Mouse (Mus musculus): ENCODE measurements around the gene Ddc. TPM values are rescaled to one million over a fixed set of nuclear protein-coding genes. Genes with fewer than 3 reads are reported as not detected.
A peak's percentile ranks its signal among the peaks of the same experiment; 100 is the strongest.

Gene Ddc
- polyA plus RNA-seq, 1 experiment from 2014 or later: 114 TPM

DNA sequence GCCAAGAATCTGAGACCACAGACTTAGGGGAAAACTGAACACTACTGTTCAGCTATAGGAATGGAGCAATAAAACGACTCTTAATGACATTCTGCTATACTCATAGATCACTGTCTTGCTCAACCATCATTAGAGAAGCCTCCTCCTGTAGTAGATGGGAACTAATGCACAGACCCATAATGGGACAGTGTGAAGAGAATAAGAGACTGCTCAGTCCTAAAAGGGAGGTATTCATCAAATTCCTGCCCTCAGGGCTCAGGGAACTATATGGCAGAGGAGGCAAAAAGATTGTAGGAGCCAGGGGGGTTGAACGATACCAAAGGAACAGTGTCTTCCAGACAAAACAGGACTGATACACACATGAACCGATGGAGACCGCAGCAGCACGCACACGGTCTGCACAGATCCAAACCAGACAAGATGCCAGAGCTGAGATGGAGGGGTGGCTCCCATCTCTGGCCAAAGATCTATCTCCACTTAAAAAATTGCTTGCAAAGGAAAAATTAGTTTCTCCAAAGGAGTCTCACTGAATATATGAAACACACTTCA is 45.9 kb downstream of the Ddc start:
- no peak for ATAC-seq (ENCODE audit: insufficient number of reproducible peaks, insufficient read depth, low FRiP score, low read depth)
- H3K9me3 ChIP-seq (ENCODE audit: control insufficient read depth, low read length): peaks cover 4% of the 10 kb centered on the region; the same call in 1 of the 2 replicates
- H3K36me3 ChIP-seq (ENCODE audit: control insufficient read depth, insufficient read depth, low read length): no peaks in the 10 kb centered on the region
- 87% methylated on average over 6 of the region's 6 CpGs for WGBS
- H3K27ac ChIP-seq (replicated peaks in 1 of 2; ENCODE audit: control insufficient read depth in 1 of 2, insufficient read depth in 1 of 2, low read depth in 2 of 2, low read length in 2 of 2): 0 out of 4 replicates have a peak overlapping the region, but pooled peaks of 1 of the 2 experiments have one; percentile 7
- H3K4me1 ChIP-seq (ENCODE audit: control insufficient read depth in 2 of 2, insufficient read depth in 2 of 2, low read length in 2 of 2): peaks cover 18 to 22% of the 10 kb centered on the region in 2 experiments
- no peak overlapping the region for H3K4me3 ChIP-seq (ENCODE audit: control insufficient read depth in 1 of 2, insufficient read depth in 1 of 2, low read depth in 1 of 2, low read length in 2 of 2)
- no peak overlapping the region for H3K4me2 ChIP-seq (ENCODE audit: low read length)
- H3K9ac ChIP-seq (ENCODE audit: low read length): no peak overlapping the region
- H3K27me3 ChIP-seq (ENCODE audit: control insufficient read depth, insufficient read depth, low read length): no peaks in the 10 kb centered on the region

DNA sequence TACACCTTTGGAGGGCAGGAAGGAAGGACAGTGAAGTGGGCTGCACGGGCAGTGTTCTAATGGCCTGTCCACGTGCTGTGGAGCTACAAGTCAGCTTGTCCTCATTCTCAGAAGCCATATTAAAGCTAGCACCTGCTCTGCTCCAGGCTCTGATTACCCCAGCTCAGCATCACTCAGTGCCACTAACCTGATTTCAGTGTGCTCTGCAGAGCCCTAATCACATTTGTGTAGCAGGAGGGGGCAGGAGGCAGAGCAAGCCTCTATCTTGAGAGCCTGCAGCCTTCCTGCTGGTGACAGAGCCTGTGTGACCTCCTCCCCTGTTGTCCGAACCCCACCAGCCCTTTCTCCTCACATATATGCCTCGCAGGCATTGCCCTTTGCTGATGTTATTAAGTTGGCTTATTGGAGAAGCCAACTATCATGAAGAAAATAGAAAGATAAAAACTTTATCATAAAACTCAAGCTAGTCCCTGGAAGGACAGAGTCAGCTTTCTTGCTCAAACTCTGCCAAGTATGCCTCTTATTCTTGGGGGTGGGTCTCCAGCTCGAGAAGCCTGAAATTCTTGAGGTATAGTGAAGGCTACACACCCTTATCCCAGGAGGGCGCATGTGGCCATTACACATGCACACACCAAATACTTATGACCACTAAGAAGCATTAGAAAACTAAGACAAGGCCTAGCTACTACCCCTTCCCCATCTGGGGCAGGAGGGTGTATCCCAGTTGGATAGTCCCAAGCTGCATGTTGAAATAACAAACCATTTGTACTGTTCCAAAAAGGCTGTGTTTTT is 47.3 kb downstream of the Ddc start:
- H3K9me3 ChIP-seq (ENCODE audit: control insufficient read depth, low read length): no peaks in the 10 kb centered on the region
- peak overlapping the region; percentile 58 to 75 for H3K27ac ChIP-seq (replicated peaks in 1 of 2; ENCODE audit: control insufficient read depth in 1 of 2, insufficient read depth in 1 of 2, low read depth in 2 of 2, low read length in 2 of 2)
- peaks cover 15 to 22% of the 10 kb centered on the region in 2 experiments for H3K4me1 ChIP-seq (ENCODE audit: control insufficient read depth in 2 of 2, insufficient read depth in 2 of 2, low read length in 2 of 2)
- no peak overlapping the region for H3K9ac ChIP-seq (ENCODE audit: low read length)
- no peak overlapping the region for H3K4me2 ChIP-seq (ENCODE audit: low read length)
- 0 out of 2 replicates have a peak, but pooled peaks have one; percentile 52 for ATAC-seq (ENCODE audit: insufficient number of reproducible peaks, insufficient read depth, low FRiP score, low read depth)
- no peaks in the 10 kb centered on the region for H3K36me3 ChIP-seq (ENCODE audit: control insufficient read depth, insufficient read depth, low read length)
- no peak overlapping the region for H3K4me3 ChIP-seq (ENCODE audit: control insufficient read depth in 1 of 2, insufficient read depth in 1 of 2, low read depth in 1 of 2, low read length in 2 of 2)
- 33% methylated on average over 6 of the region's 6 CpGs for WGBS
- no peaks in the 10 kb centered on the region for H3K27me3 ChIP-seq (ENCODE audit: control insufficient read depth, insufficient read depth, low read length)

GRCm38 (mm10) chr11:11849513-11850311 is 48.2 kb downstream of the Ddc start:
- no peak overlapping the region for H3K4me3 ChIP-seq (ENCODE audit: control insufficient read depth in 1 of 2, insufficient read depth in 1 of 2, low read depth in 1 of 2, low read length in 2 of 2)
- no peak for ATAC-seq (ENCODE audit: insufficient number of reproducible peaks, insufficient read depth, low FRiP score, low read depth)

DNA sequence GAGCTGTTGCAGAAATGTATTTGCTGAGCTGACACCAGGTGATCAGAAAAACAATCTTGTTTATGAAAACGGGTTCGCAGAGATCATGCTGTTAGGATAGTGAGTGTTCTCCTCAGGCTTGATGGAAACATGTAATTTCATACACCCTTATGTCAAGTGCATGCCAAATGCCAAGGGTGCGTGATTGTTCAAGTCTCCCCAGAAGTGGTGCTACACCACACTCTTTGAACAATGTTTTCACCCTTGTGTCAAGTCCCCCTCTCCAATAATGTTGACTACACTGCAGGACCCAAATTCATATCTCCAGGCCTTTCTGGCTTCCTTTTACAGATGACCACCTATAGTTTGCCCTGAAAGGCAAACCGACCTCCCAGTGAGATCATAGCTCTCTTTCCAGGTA is 49.5 kb downstream of the Ddc start:
- Histone ChIP-seq H3K9me3 (ENCODE audit: control insufficient read depth, low read length) (no peaks in the 10 kb centered on the region), H3K27ac (replicated peaks in 1 of 2; ENCODE audit: control insufficient read depth in 1 of 2, insufficient read depth in 1 of 2, low read depth in 2 of 2, low read length in 2 of 2) (no peak overlapping the region), H3K36me3 (ENCODE audit: control insufficient read depth, insufficient read depth, low read length) (no peaks in the 10 kb centered on the region), H3K4me2 (ENCODE audit: low read length) (no peak overlapping the region), H3K27me3 (ENCODE audit: control insufficient read depth, insufficient read depth, low read length) (no peaks in the 10 kb centered on the region), H3K4me1 (ENCODE audit: control insufficient read depth in 2 of 2, insufficient read depth in 2 of 2, low read length in 2 of 2) (peaks cover 17 to 28% of the 10 kb centered on the region in 2 experiments), H3K4me3 (ENCODE audit: control insufficient read depth in 1 of 2, insufficient read depth in 1 of 2, low read depth in 1 of 2, low read length in 2 of 2) (no peak overlapping the region), H3K9ac (ENCODE audit: low read length) (no peak overlapping the region)
- 90% methylated on average over 4 of the region's 4 CpGs for WGBS
- no peak for ATAC-seq (ENCODE audit: insufficient number of reproducible peaks, insufficient read depth, low FRiP score, low read depth)

More at GRCm38 (mm10) chr11:11849513-11850311, 48.2 kb downstream of the Ddc start:
- Histone ChIP-seq H3K27ac (replicated peaks in 1 of 2; ENCODE audit: control insufficient read depth in 1 of 2, insufficient read depth in 1 of 2, low read depth in 2 of 2, low read length in 2 of 2) (peak overlapping the region; percentile 58 to 75), H3K9ac (ENCODE audit: low read length) (no peak overlapping the region), H3K9me3 (ENCODE audit: control insufficient read depth, low read length) (no peaks in the 10 kb centered on the region), H3K27me3 (ENCODE audit: control insufficient read depth, insufficient read depth, low read length) (no peaks in the 10 kb centered on the region), H3K36me3 (ENCODE audit: control insufficient read depth, insufficient read depth, low read length) (no peaks in the 10 kb centered on the region), H3K4me2 (ENCODE audit: low read length) (no peak overlapping the region), H3K4me1 (ENCODE audit: control insufficient read depth in 2 of 2, insufficient read depth in 2 of 2, low read length in 2 of 2) (peaks cover 15 to 22% of the 10 kb centered on the region in 2 experiments)
- WGBS: 57% methylated on average over 13 of the region's 13 CpGs

GRCm38 (mm10) chr11:11845044-11845443 is 52.9 kb downstream of the Ddc start:
- H3K27me3 ChIP-seq (ENCODE audit: control insufficient read depth, insufficient read depth, low read length): no peaks in the 10 kb centered on the region
- H3K4me3 ChIP-seq (ENCODE audit: control insufficient read depth in 1 of 2, insufficient read depth in 1 of 2, low read depth in 1 of 2, low read length in 2 of 2): no peak overlapping the region
- 71% methylated on average over 8 of the region's 8 CpGs for WGBS
- no peaks in the 10 kb centered on the region for H3K9me3 ChIP-seq (ENCODE audit: control insufficient read depth, low read length)
- no peak overlapping the region for H3K4me2 ChIP-seq (ENCODE audit: low read length)
- no peaks in the 10 kb centered on the region for H3K36me3 ChIP-seq (ENCODE audit: control insufficient read depth, insufficient read depth, low read length)
- H3K9ac ChIP-seq (ENCODE audit: low read length): peak overlapping the region; percentile 21; the same call in 1 of the 2 replicates
- no peak for ATAC-seq (ENCODE audit: insufficient number of reproducible peaks, insufficient read depth, low FRiP score, low read depth)
- peaks cover 9 to 41% of the 10 kb centered on the region in 2 experiments for H3K4me1 ChIP-seq (ENCODE audit: control insufficient read depth in 2 of 2, insufficient read depth in 2 of 2, low read length in 2 of 2)
- H3K27ac ChIP-seq (replicated peaks in 1 of 2; ENCODE audit: control insufficient read depth in 1 of 2, insufficient read depth in 1 of 2, low read depth in 2 of 2, low read length in 2 of 2): peak overlapping the region; percentile 65 to 76

DNA sequence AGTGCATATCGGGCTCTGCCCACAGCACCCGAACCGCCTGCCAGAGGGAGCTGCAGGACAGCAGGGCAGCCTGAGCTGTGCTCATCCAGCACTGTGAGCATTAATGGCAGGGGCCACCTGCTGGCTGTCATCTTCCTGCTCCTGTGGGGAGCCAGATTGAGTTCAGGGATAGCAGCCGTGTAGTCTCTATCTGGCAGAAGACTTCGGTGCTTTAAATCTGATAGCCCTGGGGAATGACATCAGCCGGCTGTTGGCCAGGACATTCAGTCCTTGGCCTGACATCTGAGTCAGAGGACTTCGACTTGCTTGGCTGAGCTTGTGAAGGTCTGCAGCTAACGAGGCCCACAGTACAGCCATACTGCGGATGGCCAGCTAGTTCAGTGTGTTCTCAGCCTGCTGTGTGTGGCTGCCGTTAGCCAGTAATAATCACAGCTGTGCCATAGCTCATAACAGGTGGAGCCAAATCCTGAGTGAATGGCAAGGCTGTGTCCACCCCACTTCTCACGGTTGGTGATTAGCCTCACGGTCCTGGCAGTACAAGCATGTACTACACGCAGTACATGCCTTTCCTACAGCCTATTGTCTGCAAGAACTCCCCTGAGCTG is 53.5 kb downstream of the Ddc start:
- Histone ChIP-seq H3K9me3 (ENCODE audit: control insufficient read depth, low read length) (no peaks in the 10 kb centered on the region), H3K27ac (replicated peaks in 1 of 2; ENCODE audit: control insufficient read depth in 1 of 2, insufficient read depth in 1 of 2, low read depth in 2 of 2, low read length in 2 of 2) (peak overlapping the region; percentile 65 to 76), H3K4me2 (ENCODE audit: low read length) (no peak overlapping the region), H3K9ac (ENCODE audit: low read length) (peak overlapping the region; percentile 21; the same call in 1 of the 2 replicates), H3K4me1 (ENCODE audit: control insufficient read depth in 2 of 2, insufficient read depth in 2 of 2, low read length in 2 of 2) (peaks cover 12 to 43% of the 10 kb centered on the region in 2 experiments), H3K4me3 (ENCODE audit: control insufficient read depth in 1 of 2, insufficient read depth in 1 of 2, low read depth in 1 of 2, low read length in 2 of 2) (no peak overlapping the region), H3K36me3 (ENCODE audit: control insufficient read depth, insufficient read depth, low read length) (no peaks in the 10 kb centered on the region), H3K27me3 (ENCODE audit: control insufficient read depth, insufficient read depth, low read length) (no peaks in the 10 kb centered on the region)
- WGBS: 39% methylated on average over 13 of the region's 13 CpGs
- peak; percentile 79 for ATAC-seq (ENCODE audit: insufficient number of reproducible peaks, insufficient read depth, low FRiP score, low read depth)

DNA sequence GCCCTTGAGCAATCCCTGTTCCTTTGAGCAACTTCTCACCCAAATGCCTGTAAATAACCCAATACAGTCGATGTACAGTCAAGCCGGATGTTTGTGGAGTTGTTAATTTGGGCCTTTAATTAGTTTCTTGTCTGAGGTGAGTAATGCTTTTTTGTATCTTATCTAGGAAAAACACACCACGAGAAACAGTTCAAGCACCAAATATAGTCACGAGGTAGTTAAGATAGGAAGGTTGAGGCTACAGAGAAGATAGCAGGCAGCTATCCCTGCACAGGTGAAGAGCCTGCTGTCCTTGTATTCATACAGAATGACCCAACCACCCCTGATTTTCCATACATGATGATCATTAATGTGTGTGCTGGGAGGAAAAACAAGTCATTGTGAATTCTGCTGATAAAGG is 56.4 kb downstream of the Ddc start:
- Histone ChIP-seq H3K9ac (ENCODE audit: low read length) (no peak overlapping the region), H3K9me3 (ENCODE audit: control insufficient read depth, low read length) (no peaks in the 10 kb centered on the region), H3K36me3 (ENCODE audit: control insufficient read depth, insufficient read depth, low read length) (no peaks in the 10 kb centered on the region), H3K4me1 (ENCODE audit: control insufficient read depth in 2 of 2, insufficient read depth in 2 of 2, low read length in 2 of 2) (peaks cover 16 to 61% of the 10 kb centered on the region in 2 experiments), H3K27me3 (ENCODE audit: control insufficient read depth, insufficient read depth, low read length) (no peaks in the 10 kb centered on the region), H3K27ac (replicated peaks in 1 of 2; ENCODE audit: control insufficient read depth in 1 of 2, insufficient read depth in 1 of 2, low read depth in 2 of 2, low read length in 2 of 2) (peak overlapping the region in 1 of 2 experiments; percentile 67; a peak in 3 of 4 replicates), H3K4me3 (ENCODE audit: control insufficient read depth in 1 of 2, insufficient read depth in 1 of 2, low read depth in 1 of 2, low read length in 2 of 2) (no peak overlapping the region), H3K4me2 (ENCODE audit: low read length) (no peak overlapping the region)
- 11% methylated on average over 4 of the region's 4 CpGs for WGBS
- ATAC-seq (ENCODE audit: insufficient number of reproducible peaks, insufficient read depth, low FRiP score, low read depth): no peak
